Mouse (Mus musculus) adrenal gland, postnatal 0 days (tissue): ENCODE measurements around the gene Olfr894. TPM values are rescaled to one million over a fixed set of nuclear protein-coding genes. Genes with fewer than 3 reads are reported as not detected.

ENCODE experiments used
- polyA plus RNA-seq: library from polyadenylated mRNA; unstranded; fragments of >200 nt; fragmentation: Nextera tagmentation; extraction: Ambion mirVana; gene quantifications from 2 replicates; pipeline ENCODE4 v1.2.1, GENCODE M21; 2015

Gene Olfr894
- polyA plus RNA-seq: not detected in 2 replicates

GRCm38 (mm10) chr9:38217755-38218154, at the start of gene Olfr894:
Gene Olfr894, plus strand, starts transcription at chr9:38218055.

GRCm38 (mm10) chr9:38180721-38181120, 37.1 kb upstream of the Olfr894 start, which contains the start of gene Olfr891:
Gene Olfr891, minus strand, starts transcription at chr9:38180821.

GRCm38 (mm10) chr9:38208065-38208464, 9.8 kb upstream of the Olfr894 start, which contains the start of gene Olfr893:
Gene Olfr893, plus strand, starts transcription at chr9:38208365.

GRCm38 (mm10) chr9:38252474-38252873, 34.6 kb downstream of the Olfr894 start, which contains the start of gene Olfr143:
Gene Olfr143, plus strand, starts transcription at chr9:38252774.

GRCm38 (mm10) chr9:38267551-38267950, 49.7 kb downstream of the Olfr894 start, which contains the start of gene Olfr895:
Gene Olfr895, plus strand, starts transcription at chr9:38267851.

Other genes starting within 250 kb of the Olfr894 start
- not detected in 2 replicates for gene Olfr881, start 226.2 kb upstream of the Olfr894 start, polyA plus RNA-seq
- gene Olfr883, start 192.2 kb upstream of the Olfr894 start, polyA plus RNA-seq: not detected in 2 replicates
- gene Olfr884, start 171.5 kb upstream of the Olfr894 start, polyA plus RNA-seq: not detected in 2 replicates
- gene Olfr885, start 156.7 kb upstream of the Olfr894 start, polyA plus RNA-seq: not detected in 2 replicates
- gene Olfr887, start 134.0 kb upstream of the Olfr894 start, polyA plus RNA-seq: not detected in 2 replicates
- gene Olfr888, start 109.9 kb upstream of the Olfr894 start, polyA plus RNA-seq: not detected in 2 replicates
- 0.97 and 1.6 TPM in 2 replicates for gene Olfr889, start 102.9 kb upstream of the Olfr894 start, polyA plus RNA-seq
- not detected in 2 replicates for gene Olfr890, start 75.5 kb upstream of the Olfr894 start, polyA plus RNA-seq
- gene Olfr891, start 37.2 kb upstream of the Olfr894 start, polyA plus RNA-seq: not detected in 2 replicates
- gene Olfr893, start 9.7 kb upstream of the Olfr894 start, polyA plus RNA-seq: not detected in 2 replicates
- gene Olfr143, start 34.7 kb downstream of the Olfr894 start, polyA plus RNA-seq: not detected in 2 replicates
- gene Olfr895, start 49.8 kb downstream of the Olfr894 start, polyA plus RNA-seq: not detected in 2 replicates
- not detected in 2 replicates for gene Olfr896-ps1, start 73.1 kb downstream of the Olfr894 start, polyA plus RNA-seq
- gene Olfr25, start 111.0 kb downstream of the Olfr894 start, polyA plus RNA-seq: not detected in 2 replicates
- gene Olfr898, start 130.4 kb downstream of the Olfr894 start, polyA plus RNA-seq: not detected in 2 replicates
- not detected in 2 replicates for gene Olfr250, start 148.8 kb downstream of the Olfr894 start, polyA plus RNA-seq
- gene Olfr251, start 159.0 kb downstream of the Olfr894 start, polyA plus RNA-seq: not detected in 2 replicates
- not detected in 2 replicates for gene Olfr147, start 183.6 kb downstream of the Olfr894 start, polyA plus RNA-seq
- gene Olfr901, start 211.4 kb downstream of the Olfr894 start, polyA plus RNA-seq: not detected in 2 replicates
- gene Olfr902, start 229.6 kb downstream of the Olfr894 start, polyA plus RNA-seq: not detected in 2 replicates
- gene Olfr904, start 245.1 kb downstream of the Olfr894 start, polyA plus RNA-seq: not detected in 2 replicates